8 mouse cellular contexts compared by ENCODE assay signal in the genomic region with DNA sequence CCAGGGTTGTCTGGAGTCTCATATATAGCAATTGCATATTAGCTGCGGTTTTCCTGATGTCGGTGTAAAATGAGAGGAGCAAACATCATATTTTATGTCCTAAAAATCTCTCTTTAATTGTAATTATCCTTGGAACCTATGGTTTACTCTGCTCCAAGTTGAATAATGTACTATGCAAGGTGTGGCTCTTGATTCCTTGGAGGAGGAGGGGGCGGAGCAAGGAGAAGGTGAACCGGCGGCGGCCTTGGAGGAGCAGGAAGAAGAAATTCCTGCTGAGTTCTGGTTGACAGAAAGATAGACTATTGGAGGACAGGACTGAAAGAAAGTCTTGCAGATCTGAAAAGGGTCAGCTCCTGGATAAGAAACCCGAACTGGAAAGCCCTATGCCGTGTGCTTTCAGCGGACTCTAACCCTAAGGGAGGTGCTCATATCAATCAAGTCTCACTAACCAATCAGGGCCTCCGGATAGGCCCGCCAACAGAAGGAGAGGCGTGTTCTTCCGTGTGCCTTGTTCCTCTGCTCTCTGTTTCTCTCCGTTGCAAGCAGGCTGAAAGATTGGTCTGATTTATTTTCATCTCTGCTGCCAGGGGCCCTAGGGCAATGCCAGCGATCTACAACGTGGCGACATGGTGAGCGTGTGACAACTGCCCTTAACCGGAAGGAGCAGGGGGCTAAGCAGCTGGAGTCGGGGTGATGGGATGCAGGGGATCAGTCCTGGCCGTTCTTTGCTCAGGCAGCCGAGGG.
DNase-seq lines count a peak whose midpoint lies in the region.
"Not testable (repeated sequence)": the region's sequence is repeated elsewhere in the genome, so short reads cannot be mapped to it uniquely, and the experiment has no call there.

No protein-coding gene starts in this region.

- intact Hi-C loops in gastrocnemius, postnatal 14 days (cut with DNase I; ENCODE audit: low total_unique reads), result not testable (repeated sequence)

- peak; percentile 4 to 18 for DNase-seq in adrenal gland, adult 18-20 months (ENCODE audit: low spot score in 2 of 2)
- DNase-seq in embryo, embryonic 11 days, result peak; percentile 62
- DNase-seq in gastrocnemius, postnatal 14 days, result peak; percentile 5
- DNase-seq in induced T-regulatory cell, adult 2 months (ENCODE audit: low read depth), result peak; percentile 73
- peak; percentile 5 for DNase-seq in left cerebral cortex, adult 18-20 months (ENCODE audit: low spot score in 2 of 2)
- DNase-seq in lung, postnatal 25 days (ENCODE audit: low spot score), result peak; percentile 42
- peak; percentile 11 for DNase-seq in retina, adult 2 months (ENCODE audit: low read depth, low spot score)
- DNase-seq in urinary bladder, adult 18-20 months (ENCODE audit: low spot score in 2 of 2), result peak; percentile 1 to 22

Comparison
In these comparisons a context has a peak if more than half of its experiments do, and no peak if none do; other contexts are left out.
1. Peak in every context shown above with its lines: DNase-seq.
2. DNase-seq: peak in every context shown above with its lines; median percentile 73 in induced T-regulatory cell, adult 2 months; 62 in embryo, embryonic 11 days; 42 in lung, postnatal 25 days; 12 in urinary bladder, adult 18-20 months; 11 in adrenal gland, adult 18-20 months; 11 in retina, adult 2 months; 5 in gastrocnemius, postnatal 14 days; 5 in left cerebral cortex, adult 18-20 months.